In the genomic region with DNA sequence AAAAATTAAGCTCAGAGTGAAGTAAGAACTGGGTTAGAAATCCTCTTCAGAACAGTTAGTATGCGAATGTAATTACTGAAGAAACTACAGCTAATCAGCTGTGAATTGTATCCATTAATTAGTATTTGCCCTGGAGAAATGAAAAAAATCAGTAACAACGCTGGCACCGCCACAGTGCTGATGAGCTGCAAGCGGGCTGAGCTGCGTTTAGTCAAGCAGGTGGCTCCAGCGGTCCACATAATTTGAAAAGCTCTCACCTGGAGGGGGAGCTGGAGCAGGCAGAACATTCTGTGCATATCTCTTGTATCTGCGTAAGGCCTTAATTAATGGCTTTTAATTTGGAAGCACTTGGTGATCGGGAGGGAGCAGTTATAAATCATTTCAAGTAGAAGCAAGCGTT, we compare ENCODE assay signal across 15 mouse cellular contexts.
DNase-seq lines count a peak whose midpoint lies in the region; ATAC-seq and TF ChIP-seq lines count a peak whose summit lies in the region.
"Had no signal": no experiment of that assay in that cellular context is flagged by ENCODE, and none has a peak within 500 bp of the region (broad histone marks: within the 10 kb centered on the region; RNA-seq: fewer than 3 reads in every experiment).

No protein-coding gene starts in this region.

- TF ChIP-seq CTCF in kidney, postnatal 0 days (IDR thresholded peaks at IDR 0.05; ENCODE audit: low read depth): peak; percentile 18; the same call in 1 of the 2 replicates
- TF ChIP-seq CTCF in lung, postnatal 0 days (IDR thresholded peaks at IDR 0.05): no peak

- no peak for TF ChIP-seq EP300 in lung, postnatal 0 days (IDR thresholded peaks at IDR 0.05)

- no peak overlapping the region for H3K9ac ChIP-seq in kidney, postnatal 0 days (ENCODE audit: low read depth, low read length)
- no peak overlapping the region for H3K9ac ChIP-seq in forebrain, embryonic 12.5 days
- H3K9ac ChIP-seq in neural tube, embryonic 15.5 days (replicated peaks): no peak overlapping the region
- no peak overlapping the region for H3K9ac ChIP-seq in lung, postnatal 0 days (replicated peaks; ENCODE audit: low read depth)
- H3K9ac ChIP-seq: kidney, embryonic 15.5 days; liver, embryonic 15.5 days had no signal

- WGBS in kidney, postnatal 0 days: 60% methylated on average over 9 of the region's 9 CpGs
- 45% methylated on average over 9 of the region's 9 CpGs for WGBS in forebrain, embryonic 12.5 days
- WGBS in neural tube, embryonic 15.5 days: 29% methylated on average over 9 of the region's 9 CpGs
- 80% methylated on average over 9 of the region's 9 CpGs for WGBS in lung, postnatal 0 days

- no peak overlapping the region for H3K27ac ChIP-seq in kidney, postnatal 0 days
- H3K27ac ChIP-seq in forebrain, embryonic 12.5 days: peak overlapping the region; percentile 50
- peak overlapping the region; percentile 30; the same call in 1 of the 2 replicates for H3K27ac ChIP-seq in neural tube, embryonic 15.5 days (replicated peaks)
- H3K27ac ChIP-seq in lung, postnatal 0 days (ENCODE audit: low read length): no peak overlapping the region
- H3K27ac ChIP-seq: kidney, embryonic 15.5 days; limb, embryonic 10.5 days; liver, embryonic 15.5 days; macrophage had no signal

- ATAC-seq in kidney, postnatal 0 days (replicated peaks; ENCODE audit: low FRiP score, low read depth): no peak
- ATAC-seq in forebrain, embryonic 12.5 days (ENCODE audit: low FRiP score): peak; percentile 69; the same call in 1 of the 2 replicates
- peak; percentile 64 for ATAC-seq in neural tube, embryonic 15.5 days (ENCODE audit: low FRiP score)
- no peak for ATAC-seq in activated CD4-positive, CD25-positive, alpha-beta regulatory T cell, adult 4 months
- no peak for ATAC-seq in lung, postnatal 0 days

- no peak for DNase-seq in kidney, postnatal 0 days (ENCODE audit: low spot score)
- DNase-seq in kidney, adult 18-20 months: no peak
- peak; percentile 37 for DNase-seq in gonadal fat pad, adult 2 months (ENCODE audit: low read depth)
- DNase-seq in lung, postnatal 0 days (ENCODE audit: low spot score): no peak
- DNase-seq: adrenal gland, postnatal 10 days; heart, postnatal 14 days; right cerebral cortex, adult 18-20 months had no signal

- no peaks in the 10 kb centered on the region for H3K27me3 ChIP-seq in kidney, postnatal 0 days (ENCODE audit: insufficient read depth, low read length)
- no peaks in the 10 kb centered on the region for H3K27me3 ChIP-seq in forebrain, embryonic 12.5 days
- H3K27me3 ChIP-seq in neural tube, embryonic 15.5 days (replicated peaks): no peaks in the 10 kb centered on the region
- no peaks in the 10 kb centered on the region for H3K27me3 ChIP-seq in lung, postnatal 0 days (replicated peaks; ENCODE audit: insufficient read depth, low read length)
- H3K27me3 ChIP-seq: CH12.LX; kidney, embryonic 15.5 days; liver, embryonic 15.5 days had no signal

- no peaks in the 10 kb centered on the region for H3K9me3 ChIP-seq in kidney, postnatal 0 days (replicated peaks; ENCODE audit: low read length)
- no peaks in the 10 kb centered on the region for H3K9me3 ChIP-seq in forebrain, embryonic 12.5 days
- no peaks in the 10 kb centered on the region for H3K9me3 ChIP-seq in neural tube, embryonic 15.5 days (replicated peaks)
- no peaks in the 10 kb centered on the region for H3K9me3 ChIP-seq in lung, postnatal 0 days (ENCODE audit: low read length)
- H3K9me3 ChIP-seq: kidney, embryonic 15.5 days; limb, embryonic 10.5 days; liver, embryonic 15.5 days had no signal

- no peaks in the 10 kb centered on the region for H3K36me3 ChIP-seq in kidney, postnatal 0 days (ENCODE audit: insufficient read depth, low read length)
- H3K36me3 ChIP-seq in forebrain, embryonic 12.5 days (replicated peaks): no peaks in the 10 kb centered on the region; the same call in 1 of the 2 replicates
- H3K36me3 ChIP-seq in neural tube, embryonic 15.5 days: no peaks in the 10 kb centered on the region
- no peaks in the 10 kb centered on the region for H3K36me3 ChIP-seq in lung, postnatal 0 days (ENCODE audit: insufficient read depth, low read length)
- H3K36me3 ChIP-seq: kidney, embryonic 15.5 days; limb, embryonic 10.5 days; liver, embryonic 15.5 days had no signal

- H3K4me1 ChIP-seq in kidney, postnatal 0 days (replicated peaks; ENCODE audit: insufficient read depth, low read length): no peaks in the 10 kb centered on the region
- peaks cover 54% of the 10 kb centered on the region for H3K4me1 ChIP-seq in forebrain, embryonic 12.5 days
- peaks cover 45% of the 10 kb centered on the region for H3K4me1 ChIP-seq in neural tube, embryonic 15.5 days
- no peaks in the 10 kb centered on the region for H3K4me1 ChIP-seq in lung, postnatal 0 days (ENCODE audit: insufficient read depth, low read depth, low read length)
- H3K4me1 ChIP-seq: kidney, embryonic 15.5 days; liver, embryonic 15.5 days had no signal

- no peak overlapping the region for H3K4me3 ChIP-seq in kidney, postnatal 0 days (replicated peaks; ENCODE audit: low read depth, low read length)
- H3K4me3 ChIP-seq in forebrain, embryonic 12.5 days (replicated peaks): no peak overlapping the region
- H3K4me3 ChIP-seq in neural tube, embryonic 15.5 days (replicated peaks): no peak overlapping the region
- no peak overlapping the region for H3K4me3 ChIP-seq in lung, postnatal 0 days (ENCODE audit: low read depth, low read length)
- H3K4me3 ChIP-seq: kidney, embryonic 15.5 days; limb, embryonic 10.5 days; liver, embryonic 15.5 days had no signal

- no peak overlapping the region for H3K4me2 ChIP-seq in kidney, postnatal 0 days (ENCODE audit: low read length)
- H3K4me2 ChIP-seq in forebrain, embryonic 12.5 days: no peak overlapping the region
- peak overlapping the region; percentile 26; the same call in 1 of the 2 replicates for H3K4me2 ChIP-seq in neural tube, embryonic 15.5 days
- H3K4me2 ChIP-seq in lung, postnatal 0 days (replicated peaks; ENCODE audit: low read depth, low read length): no peak overlapping the region
- H3K4me2 ChIP-seq: kidney, embryonic 15.5 days; liver, embryonic 15.5 days had no signal

Comparison
In these comparisons a context has a peak if more than half of its experiments do, and no peak if none do; other contexts are left out.
1. ATAC-seq: peak in forebrain, embryonic 12.5 days (single experiment) and neural tube, embryonic 15.5 days (single experiment); none in kidney, postnatal 0 days (single experiment), activated CD4-positive, CD25-positive, alpha-beta regulatory T cell, adult 4 months (single experiment) and lung, postnatal 0 days (single experiment).
2. H3K27ac ChIP-seq: peak in forebrain, embryonic 12.5 days (single experiment) and neural tube, embryonic 15.5 days (single experiment); none in kidney, postnatal 0 days (single experiment) and lung, postnatal 0 days (single experiment).